Mouse (Mus musculus) limb, embryonic 15.5 days (tissue): ENCODE data around the gene Bbs10. TPM values are rescaled to one million over a fixed set of nuclear protein-coding genes. Genes with fewer than 3 reads are reported as not detected.
A peak's percentile ranks its signal among the peaks of the same experiment; 100 is the strongest.

Experiments
- ATAC-seq: fragments of 200-750 bp; cut with Nextera tagmentation; 2 replicates; pipeline ENCODE4 v1.8.0; 2017; ENCODE audit warnings: low read depth, moderate TSS enrichment; ENCODE audit not compliant: insufficient number of reproducible peaks, low FRiP score, low TSS enrichment
- H3K27ac ChIP-seq: fragments of 300-500 bp; sonication (generic); 2 replicates; pipeline ENCODE4 v1.5.1; 2015; ENCODE audit warnings: moderate library complexity, mild to moderate bottlenecking, inconsistent platforms
- H3K27me3 ChIP-seq: fragments of 300-500 bp; sonication (generic); 2 replicates; pipeline ENCODE4 v1.6.1; 2015; ENCODE audit warnings: inconsistent platforms
- H3K36me3 ChIP-seq: fragments of 300-500 bp; sonication (generic); 2 replicates; pipeline ENCODE4 v1.6.1; 2015; ENCODE audit warnings: inconsistent platforms
- H3K4me1 ChIP-seq: fragments of 300-500 bp; sonication (generic); 2 replicates; pipeline ENCODE4 v1.6.1; 2015; ENCODE audit warnings: inconsistent platforms
- H3K4me2 ChIP-seq: fragments of 300-500 bp; sonication (generic); 2 replicates; pipeline ENCODE4 v1.6.1; 2015; ENCODE audit warnings: mild to moderate bottlenecking, inconsistent platforms
- H3K4me3 ChIP-seq: fragments of 300-500 bp; sonication (generic); 2 replicates; pipeline ENCODE4 v1.5.1; 2015; ENCODE audit warnings: mild to moderate bottlenecking, inconsistent platforms
- H3K9ac ChIP-seq: fragments of 300-500 bp; sonication (generic); 2 replicates; pipeline ENCODE4 v1.6.1; 2015; ENCODE audit warnings: inconsistent platforms
- H3K9me3 ChIP-seq: fragments of 300-500 bp; sonication (generic); 2 replicates; pipeline ENCODE4 v1.6.1; 2016; ENCODE audit warnings: inconsistent platforms
- WGBS: fragments of 180-500 bp; shearing (Covaris S2); methylation state at CpG from one replicate; pipeline ENCODE4 v1.1.7; 2015; 5-methylcytosine and 5-hydroxymethylcytosine counted together
- polyA plus RNA-seq: library from polyadenylated mRNA; unstranded; fragments of >200 nt; fragmentation: Nextera tagmentation; extraction: Ambion mirVana; gene quantifications from 2 replicates; pipeline ENCODE4 v1.2.1, GENCODE M21; 2015

The Bbs10 gene
- polyA plus RNA-seq, 1 experiment from 2014 or later = 4.0 TPM

GRCm38 (mm10) chr10:111334902-111335301 lies 36.4 kb downstream of the Bbs10 start:
- 97% methylated on average over 2 of the region's 2 CpGs for WGBS
- Histone ChIP-seq H3K9me3 (no peaks in the 10 kb centered on the region), H3K27ac (no peak overlapping the region), H3K4me1 (0 out of 2 replicates have a peak, but pooled peaks cover 8% of the 10 kb centered on the region), H3K9ac (no peak overlapping the region), H3K36me3 (no peaks in the 10 kb centered on the region), H3K4me2 (no peak overlapping the region), H3K27me3 (no peaks in the 10 kb centered on the region), H3K4me3 (no peak overlapping the region)
- ATAC-seq = no peak

GRCm38 (mm10) chr10:111335517-111336352 lies 37.3 kb downstream of the Bbs10 start:
- Histone ChIP-seq H3K27me3 (no peaks in the 10 kb centered on the region), H3K9me3 (no peaks in the 10 kb centered on the region), H3K4me2 (peak overlapping the region; percentile 42), H3K4me1 (0 out of 2 replicates have a peak, but pooled peaks cover 8% of the 10 kb centered on the region), H3K9ac (no peak overlapping the region), H3K4me3 (peak overlapping the region; percentile 20), H3K27ac (no peak overlapping the region), H3K36me3 (no peaks in the 10 kb centered on the region)
- no peak for ATAC-seq
- 17% methylated on average over 29 of the region's 29 CpGs for WGBS

- Histone ChIP-seq H3K4me1 (0 out of 2 replicates have a peak, but pooled peaks cover 8% of the 10 kb centered on the region), H3K9ac (no peak overlapping the region), H3K27me3 (no peaks in the 10 kb centered on the region), H3K9me3 (no peaks in the 10 kb centered on the region), H3K4me3 (peak overlapping the region; percentile 20), H3K36me3 (no peaks in the 10 kb centered on the region), H3K27ac (no peak overlapping the region), H3K4me2 (peak overlapping the region; percentile 42)
- 6% methylated on average over 10 of the region's 10 CpGs for WGBS
- no peak for ATAC-seq
Measured at GRCm38 (mm10) chr10:111336353-111336713, 37.9 kb downstream of the Bbs10 start.

- no peak overlapping the region for H3K4me3 ChIP-seq
- H3K9me3 ChIP-seq = no peaks in the 10 kb centered on the region
- H3K4me2 ChIP-seq = no peak overlapping the region
- ATAC-seq = no peak
- no peaks in the 10 kb centered on the region for H3K27me3 ChIP-seq
- WGBS = 58% methylated on average over 11 of the region's 11 CpGs
- H3K9ac ChIP-seq = no peak overlapping the region
- H3K36me3 ChIP-seq = no peaks in the 10 kb centered on the region
- H3K27ac ChIP-seq = no peak overlapping the region
- H3K4me1 ChIP-seq = 0 out of 2 replicates have a peak, but pooled peaks cover 8% of the 10 kb centered on the region
Measured at GRCm38 (mm10) chr10:111339296-111339695, 40.8 kb downstream of the Bbs10 start.

GRCm38 (mm10) chr10:111341761-111342160 lies 43.3 kb downstream of the Bbs10 start:
- Histone ChIP-seq H3K4me3 (no peak overlapping the region), H3K36me3 (no peaks in the 10 kb centered on the region), H3K4me2 (no peak overlapping the region), H3K27ac (no peak overlapping the region), H3K4me1 (no peaks in the 10 kb centered on the region), H3K9me3 (no peaks in the 10 kb centered on the region), H3K27me3 (no peaks in the 10 kb centered on the region), H3K9ac (no peak overlapping the region)
- ATAC-seq = no peak
- 77% methylated on average over 7 of the region's 7 CpGs for WGBS

GRCm38 (mm10) chr10:111343555-111343954 lies 45.1 kb downstream of the Bbs10 start:
- no peak overlapping the region for H3K9ac ChIP-seq
- no peak for ATAC-seq
- no peaks in the 10 kb centered on the region for H3K27me3 ChIP-seq
- no peak overlapping the region for H3K4me3 ChIP-seq
- H3K4me2 ChIP-seq = no peak overlapping the region
- H3K4me1 ChIP-seq = no peaks in the 10 kb centered on the region
- no peak overlapping the region for H3K27ac ChIP-seq
- H3K36me3 ChIP-seq = no peaks in the 10 kb centered on the region
- 72% methylated on average over 5 of the region's 5 CpGs for WGBS
- H3K9me3 ChIP-seq = no peaks in the 10 kb centered on the region

- no peaks in the 10 kb centered on the region for H3K27me3 ChIP-seq
- no peak overlapping the region for H3K9ac ChIP-seq
- no peak for ATAC-seq
- H3K4me3 ChIP-seq = no peak overlapping the region
- H3K4me2 ChIP-seq = no peak overlapping the region
- WGBS = 19% methylated on average over 2 of the region's 2 CpGs
- no peak overlapping the region for H3K27ac ChIP-seq
- H3K9me3 ChIP-seq = no peaks in the 10 kb centered on the region
- H3K4me1 ChIP-seq = no peaks in the 10 kb centered on the region
- no peaks in the 10 kb centered on the region for H3K36me3 ChIP-seq
Measured at GRCm38 (mm10) chr10:111348263-111348662, 49.8 kb downstream of the Bbs10 start.

Other genes with a start within 250 kb of the Bbs10 start
- 11.0 and 12.8 TPM in 2 replicates for gene Osbpl8, start 133.9 kb upstream of the Bbs10 start, polyA plus RNA-seq
- 186 and 213 TPM in 2 replicates for gene Nap1l1, start 174.5 kb downstream of the Bbs10 start, polyA plus RNA-seq
- 32.1 and 33.4 TPM in 2 replicates for gene Phlda1, start 207.6 kb downstream of the Bbs10 start, polyA plus RNA-seq